Mouse (Mus musculus): ENCODE data around the gene Fam81a.

The Fam81a gene

GRCm38 (mm10) chr9:70049416-70049783 lies 93.0 kb downstream of the Fam81a start:
- DNase-seq, result no peak

- no peak for DNase-seq
Observed at GRCm38 (mm10) chr9:70048751-70049415, 93.5 kb downstream of the Fam81a start.

- DNase-seq, result no peak
Observed at GRCm38 (mm10) chr9:70048280-70048679, 94.1 kb downstream of the Fam81a start.

- no peak for DNase-seq
Observed at GRCm38 (mm10) chr9:70047839-70048238, 94.5 kb downstream of the Fam81a start.

- no peak for DNase-seq
Observed at GRCm38 (mm10) chr9:70046255-70046654, 96.1 kb downstream of the Fam81a start.

- DNase-seq, result no peak
Observed at GRCm38 (mm10) chr9:70044865-70045264, 97.5 kb downstream of the Fam81a start.

- DNase-seq, result no peak
Observed at GRCm38 (mm10) chr9:70042935-70043334, 99.4 kb downstream of the Fam81a start.

- no peak for DNase-seq
Observed at GRCm38 (mm10) chr9:70042137-70042536, 100.2 kb downstream of the Fam81a start.

- no peak for DNase-seq
Observed at GRCm38 (mm10) chr9:70040570-70040969, 101.8 kb downstream of the Fam81a start.

- DNase-seq, result peak; percentile 19
Observed at GRCm38 (mm10) chr9:70039597-70040385, 102.6 kb downstream of the Fam81a start.
